Mouse (Mus musculus) embryonic facial prominence, embryonic 15.5 days (tissue): ENCODE measurements around the gene Ick. TPM values are rescaled to one million over a fixed set of nuclear protein-coding genes. Genes with fewer than 3 reads are reported as not detected.
"Not testable (repeated sequence)": the region's sequence is repeated elsewhere in the genome, so short reads cannot be mapped to it uniquely, and the experiment has no call there.

ENCODE experiments used
- ATAC-seq: fragments of 200-750 bp; cut with Nextera tagmentation; 2 replicates; pipeline ENCODE4 v1.8.0; 2017; ENCODE audit warnings: low read depth, moderate TSS enrichment; ENCODE audit not compliant: insufficient number of reproducible peaks, low FRiP score, low TSS enrichment
- H3K27ac ChIP-seq: fragments of 300-500 bp; sonication (generic); replicated peaks from 2 replicates; pipeline ENCODE4 v1.5.1; 2015; ENCODE audit warnings: mild to moderate bottlenecking, inconsistent platforms
- H3K27me3 ChIP-seq: fragments of 300-500 bp; sonication (generic); 2 replicates; pipeline ENCODE4 v1.6.1; 2015; ENCODE audit warnings: inconsistent platforms
- H3K36me3 ChIP-seq: fragments of 300-500 bp; sonication (generic); 2 replicates; pipeline ENCODE4 v1.6.1; 2015; ENCODE audit warnings: mild to moderate bottlenecking, inconsistent platforms
- H3K4me1 ChIP-seq: fragments of 300-500 bp; sonication (generic); 2 replicates; pipeline ENCODE4 v1.6.1; 2015; ENCODE audit warnings: inconsistent platforms
- H3K4me2 ChIP-seq: fragments of 300-500 bp; sonication (generic); replicated peaks from 2 replicates; pipeline ENCODE4 v1.6.1; 2015; ENCODE audit warnings: mild to moderate bottlenecking, inconsistent platforms
- H3K4me3 ChIP-seq: fragments of 300-500 bp; sonication (generic); replicated peaks from 2 replicates; pipeline ENCODE4 v1.5.1; 2015; ENCODE audit warnings: mild to moderate bottlenecking, inconsistent platforms
- H3K9ac ChIP-seq: fragments of 300-500 bp; sonication (generic); 2 replicates; pipeline ENCODE4 v1.6.1; 2015; ENCODE audit warnings: inconsistent platforms
- H3K9me3 ChIP-seq: fragments of 300-500 bp; sonication (generic); replicated peaks from 2 replicates; pipeline ENCODE4 v1.6.1; 2016; ENCODE audit warnings: inconsistent platforms
- WGBS: fragments of 180-500 bp; shearing (Covaris S2); methylation state at CpG from one replicate; pipeline ENCODE4 v1.1.7; 2015; 5-methylcytosine and 5-hydroxymethylcytosine counted together
- polyA plus RNA-seq: library from polyadenylated mRNA; unstranded; fragments of >200 nt; fragmentation: Nextera tagmentation; extraction: Ambion mirVana; gene quantifications from 2 replicates; pipeline ENCODE4 v1.2.1, GENCODE M21; 2015

Gene Ick
- 23.9 and 26.3 TPM in 2 replicates for polyA plus RNA-seq

- Histone ChIP-seq H3K9ac (peak within 1 kb of the TSS; percentile 96), H3K36me3 (peaks cover 11% of the 10 kb centered on the region; the same call in 1 of the 2 replicates), H3K4me1 (peaks cover 31% of the 10 kb centered on the region), H3K4me2 (peak within 1 kb of the TSS; percentile 84), H3K27me3 (no peaks in the 10 kb centered on the region), H3K4me3 (peak within 1 kb of the TSS; percentile 92), H3K27ac (peak within 1 kb of the TSS; percentile 95), H3K9me3 (no peaks in the 10 kb centered on the region)
- WGBS, result under 1% methylated on average over 20 of the region's 20 CpGs
- ATAC-seq, result peak; percentile 94
Observed at GRCm38 (mm10) chr9:78108796-78109239, at the start of gene Ick, which contains the start of gene Fbxo9. TSS of gene Ick (plus strand) at chr9:78109192. TSS of gene Fbxo9 (minus strand) at chr9:78109065.

- WGBS, result 76% methylated on average over 16 of the region's 16 CpGs
- Histone ChIP-seq H3K4me2 (no peak overlapping the region), H3K27ac (no peak overlapping the region), H3K4me1 (peaks cover 9% of the 10 kb centered on the region; the same call in 1 of the 2 replicates), H3K4me3 (no peak overlapping the region), H3K27me3 (no peaks in the 10 kb centered on the region), H3K9ac (no peak overlapping the region), H3K9me3 (no peaks in the 10 kb centered on the region), H3K36me3 (no peaks in the 10 kb centered on the region)
- no peak for ATAC-seq
Observed at GRCm38 (mm10) chr9:78059525-78060120, 49.4 kb upstream of the Ick start.

DNA sequence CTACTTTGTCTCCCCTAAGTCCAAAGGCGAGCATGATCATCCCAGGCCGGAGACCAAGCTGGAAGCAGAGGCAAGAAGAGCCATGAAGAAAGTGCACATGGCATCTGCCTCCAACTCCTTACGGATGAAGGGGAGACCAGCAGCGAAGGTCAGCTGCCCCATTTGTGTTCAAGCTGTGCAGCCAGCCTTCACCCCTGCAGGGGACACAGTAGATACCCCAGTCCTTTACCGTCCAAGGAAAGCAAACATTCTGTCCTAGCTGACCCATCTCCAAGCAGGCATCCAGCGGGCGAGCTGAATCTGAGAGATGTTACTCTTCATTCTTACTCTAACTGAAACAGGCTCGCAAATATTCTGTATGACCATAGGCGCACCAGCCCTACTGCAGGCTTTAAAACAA is 46.6 kb upstream of the Ick start:
- H3K4me3 ChIP-seq, result no peak overlapping the region
- H3K4me2 ChIP-seq, result no peak overlapping the region
- no peaks in the 10 kb centered on the region for H3K36me3 ChIP-seq
- H3K27ac ChIP-seq, result no peak overlapping the region
- H3K4me1 ChIP-seq, result peaks cover 10% of the 10 kb centered on the region; the same call in 1 of the 2 replicates
- no peaks in the 10 kb centered on the region for H3K9me3 ChIP-seq
- WGBS, result 87% methylated on average over 9 of the region's 9 CpGs
- H3K9ac ChIP-seq, result no peak overlapping the region
- no peaks in the 10 kb centered on the region for H3K27me3 ChIP-seq
- ATAC-seq, result no peak

- ATAC-seq, result no peak
- 29% methylated on average over 10 of the region's 10 CpGs for WGBS
- no peak overlapping the region for H3K4me2 ChIP-seq
Observed at GRCm38 (mm10) chr9:78064121-78064520, 44.9 kb upstream of the Ick start.

DNA sequence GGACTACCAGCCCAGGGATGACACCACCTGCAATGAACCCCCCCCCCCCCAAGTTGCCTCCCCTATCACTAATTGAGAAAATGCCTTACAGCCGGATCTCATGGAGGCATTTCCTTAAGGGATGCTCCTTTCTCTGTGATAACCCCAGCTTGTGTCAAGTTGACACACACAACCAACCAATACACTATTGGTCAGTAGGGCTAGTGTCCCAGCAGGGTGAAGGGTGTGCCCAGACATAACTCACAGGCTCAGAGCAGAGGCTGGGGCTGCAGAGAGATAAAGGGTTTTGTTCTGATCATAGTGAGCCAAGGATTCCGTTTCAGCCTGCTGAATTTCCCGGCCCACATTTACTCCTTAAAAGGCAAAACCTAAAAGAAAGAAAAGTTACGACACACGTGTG is 38.5 kb upstream of the Ick start:
- Histone ChIP-seq H3K9me3 (no peaks in the 10 kb centered on the region), H3K4me2 (no peak overlapping the region), H3K9ac (no peak overlapping the region), H3K4me1 (no peaks in the 10 kb centered on the region), H3K36me3 (no peaks in the 10 kb centered on the region), H3K27ac (no peak overlapping the region), H3K27me3 (no peaks in the 10 kb centered on the region), H3K4me3 (no peak overlapping the region)
- WGBS, result 64% methylated on average over 5 of the region's 5 CpGs
- no peak for ATAC-seq

More at GRCm38 (mm10) chr9:78064121-78064520, 44.9 kb upstream of the Ick start:
- Histone ChIP-seq H3K27me3 (no peaks in the 10 kb centered on the region), H3K9me3 (no peaks in the 10 kb centered on the region), H3K4me3 (no peak overlapping the region), H3K9ac (no peak overlapping the region), H3K36me3 (no peaks in the 10 kb centered on the region), H3K27ac (no peak overlapping the region), H3K4me1 (peaks cover 10% of the 10 kb centered on the region; the same call in 1 of the 2 replicates)

DNA sequence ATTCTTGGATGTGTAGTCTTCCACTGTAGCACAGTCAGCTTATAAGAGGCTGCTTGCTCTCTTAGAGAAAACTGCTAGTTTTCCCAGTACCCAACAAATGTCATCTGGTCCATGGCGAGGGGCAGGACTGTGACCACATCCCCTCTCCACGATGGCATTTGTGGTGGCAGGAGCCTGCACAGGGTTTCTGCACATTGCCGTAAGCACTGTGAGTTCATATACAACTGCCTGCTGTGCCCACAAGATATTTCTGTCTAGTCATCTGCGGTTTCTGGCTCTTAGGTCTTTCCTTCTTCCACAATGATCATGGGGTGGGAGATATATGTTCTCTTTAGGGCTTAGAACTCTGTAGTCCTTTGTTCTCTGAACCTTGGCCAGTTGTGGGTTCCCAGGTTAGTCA is 37.4 kb upstream of the Ick start:
- H3K4me3 ChIP-seq, result no peak overlapping the region
- H3K36me3 ChIP-seq, result no peaks in the 10 kb centered on the region
- H3K4me2 ChIP-seq, result no peak overlapping the region
- no peaks in the 10 kb centered on the region for H3K27me3 ChIP-seq
- H3K27ac ChIP-seq, result no peak overlapping the region
- no peak overlapping the region for H3K9ac ChIP-seq
- H3K4me1 ChIP-seq, result no peaks in the 10 kb centered on the region
- no peak for ATAC-seq
- WGBS, result 89% methylated on average over 4 of the region's 4 CpGs
- no peaks in the 10 kb centered on the region for H3K9me3 ChIP-seq

- not testable (repeated sequence) for H3K4me2 ChIP-seq, ATAC-seq, H3K4me1 ChIP-seq, H3K27ac ChIP-seq, H3K9me3 ChIP-seq, H3K36me3 ChIP-seq, H3K4me3 ChIP-seq, H3K27me3 ChIP-seq, H3K9ac ChIP-seq
- 89% methylated on average over 3 of the region's 3 CpGs for WGBS
Observed at GRCm38 (mm10) chr9:78073291-78073690, 35.7 kb upstream of the Ick start.

GRCm38 (mm10) chr9:78073713-78074340 is 35.2 kb upstream of the Ick start:
- Histone ChIP-seq H3K9me3 (no peaks in the 10 kb centered on the region), H3K36me3 (no peaks in the 10 kb centered on the region), H3K4me1 (no peaks in the 10 kb centered on the region), H3K9ac (no peak overlapping the region), H3K27ac (no peak overlapping the region), H3K4me2 (no peak overlapping the region), H3K27me3 (no peaks in the 10 kb centered on the region), H3K4me3 (no peak overlapping the region)
- ATAC-seq, result no peak
- 87% methylated on average over 13 of the region's 13 CpGs for WGBS

- 94% methylated on average over 3 of the region's 3 CpGs for WGBS
- H3K4me2 ChIP-seq, result no peak overlapping the region
- H3K27me3 ChIP-seq, result no peaks in the 10 kb centered on the region
- H3K4me3 ChIP-seq, result no peak overlapping the region
- H3K9ac ChIP-seq, result no peak overlapping the region
- H3K9me3 ChIP-seq, result no peaks in the 10 kb centered on the region
- H3K4me1 ChIP-seq, result no peaks in the 10 kb centered on the region
- H3K36me3 ChIP-seq, result 0 out of 2 replicates have a peak, but pooled peaks cover under 1% of the 10 kb centered on the region
- ATAC-seq, result no peak
- H3K27ac ChIP-seq, result no peak overlapping the region
Observed at GRCm38 (mm10) chr9:78075256-78075655, 33.7 kb upstream of the Ick start.

DNA sequence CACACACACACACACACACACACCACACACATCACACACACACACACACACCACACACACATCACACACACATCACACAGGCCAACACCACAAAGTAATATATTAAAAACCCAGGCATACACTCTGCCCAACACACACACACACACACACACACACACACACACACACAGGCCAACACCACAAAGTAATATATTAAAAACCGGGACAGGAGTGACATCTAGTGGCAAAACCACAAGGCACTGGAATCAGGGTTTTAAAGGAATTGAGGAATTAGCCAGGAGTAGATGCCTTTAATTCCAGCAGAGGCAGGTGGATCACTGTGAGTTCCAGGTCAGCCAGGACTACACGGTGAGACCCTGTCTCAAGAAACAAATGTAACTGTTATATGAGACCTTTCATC is 30.8 kb upstream of the Ick start:
- no peaks in the 10 kb centered on the region for H3K9me3 ChIP-seq
- no peak overlapping the region for H3K9ac ChIP-seq
- H3K27ac ChIP-seq, result no peak overlapping the region
- no peaks in the 10 kb centered on the region for H3K27me3 ChIP-seq
- H3K36me3 ChIP-seq, result peaks cover 19% of the 10 kb centered on the region
- 22% methylated on average over 2 of the region's 2 CpGs for WGBS
- no peak for ATAC-seq
- no peak overlapping the region for H3K4me2 ChIP-seq
- no peaks in the 10 kb centered on the region for H3K4me1 ChIP-seq
- no peak overlapping the region for H3K4me3 ChIP-seq

DNA sequence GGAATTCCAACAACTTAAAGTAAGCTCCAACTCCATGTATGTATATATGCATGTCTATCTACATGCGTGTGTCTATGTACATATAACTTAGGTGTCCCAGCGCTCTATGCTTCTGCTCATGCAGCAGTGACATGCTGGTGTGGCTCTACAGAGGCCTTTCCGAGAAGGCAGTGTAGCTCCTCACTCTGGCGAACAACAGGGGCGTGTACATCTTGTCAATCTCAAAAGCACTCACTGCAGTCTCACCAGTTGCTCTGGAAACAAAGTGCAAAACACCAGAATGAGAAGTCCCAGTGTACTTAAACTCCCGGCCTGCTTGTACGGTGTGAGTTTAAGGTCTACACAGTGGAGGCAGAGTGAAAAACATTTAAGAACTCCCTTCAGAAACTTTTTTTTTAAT is 27.2 kb upstream of the Ick start:
- no peak overlapping the region for H3K9ac ChIP-seq
- no peak for ATAC-seq
- H3K9me3 ChIP-seq, result no peaks in the 10 kb centered on the region
- no peak overlapping the region for H3K4me2 ChIP-seq
- peaks cover 52% of the 10 kb centered on the region for H3K36me3 ChIP-seq
- H3K27me3 ChIP-seq, result no peaks in the 10 kb centered on the region
- no peak overlapping the region for H3K4me3 ChIP-seq
- no peaks in the 10 kb centered on the region for H3K4me1 ChIP-seq
- WGBS, result 83% methylated on average over 7 of the region's 7 CpGs
- H3K27ac ChIP-seq, result no peak overlapping the region

- Histone ChIP-seq H3K9ac (no peak overlapping the region), H3K4me2 (no peak overlapping the region), H3K27ac (no peak overlapping the region), H3K4me1 (no peaks in the 10 kb centered on the region), H3K4me3 (no peak overlapping the region), H3K36me3 (peaks cover 60% of the 10 kb centered on the region), H3K27me3 (no peaks in the 10 kb centered on the region), H3K9me3 (no peaks in the 10 kb centered on the region)
- ATAC-seq, result no peak
- WGBS, result 88% methylated on average over 4 of the region's 4 CpGs
Observed at GRCm38 (mm10) chr9:78084341-78084740, 24.7 kb upstream of the Ick start.
